Mouse (Mus musculus) cerebellum, postnatal 4 days (tissue): ENCODE data around the gene Nfkbie.

Experiments
- DNase-seq, 2 experiments: peaks; one replicate each; pipeline ENCODE4 v3.0.0; 2022; ENCODE audit warnings: low spot score in 2 of 2, mixed read lengths in 1 of 2

Gene Nfkbie

DNA sequence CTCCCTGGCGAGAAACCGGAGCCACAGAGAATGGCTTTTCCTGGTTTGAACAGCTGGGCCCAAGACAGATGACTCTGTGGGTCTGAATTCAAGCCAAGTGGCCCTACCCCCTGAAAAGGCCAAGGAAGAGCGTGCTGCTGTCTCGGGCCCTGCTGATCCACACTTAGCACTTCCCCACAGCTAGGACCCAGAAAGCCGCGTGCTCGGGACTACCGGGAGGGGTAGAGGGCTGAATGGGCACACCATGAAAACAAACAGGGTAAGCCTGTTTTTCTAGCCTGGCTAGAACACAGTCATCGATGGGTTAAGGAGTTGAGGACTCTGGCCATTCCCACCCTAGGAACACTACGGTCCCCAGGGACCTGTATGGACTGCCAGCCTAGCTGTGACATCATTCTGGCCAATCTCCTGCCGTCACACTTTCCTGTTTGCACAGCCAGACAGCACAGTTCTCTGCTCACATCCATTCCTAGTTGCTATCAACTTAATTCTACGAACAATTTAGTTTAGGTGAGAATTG lies 25.5 kb downstream of the Nfkbie start:
- no peak for DNase-seq

DNA sequence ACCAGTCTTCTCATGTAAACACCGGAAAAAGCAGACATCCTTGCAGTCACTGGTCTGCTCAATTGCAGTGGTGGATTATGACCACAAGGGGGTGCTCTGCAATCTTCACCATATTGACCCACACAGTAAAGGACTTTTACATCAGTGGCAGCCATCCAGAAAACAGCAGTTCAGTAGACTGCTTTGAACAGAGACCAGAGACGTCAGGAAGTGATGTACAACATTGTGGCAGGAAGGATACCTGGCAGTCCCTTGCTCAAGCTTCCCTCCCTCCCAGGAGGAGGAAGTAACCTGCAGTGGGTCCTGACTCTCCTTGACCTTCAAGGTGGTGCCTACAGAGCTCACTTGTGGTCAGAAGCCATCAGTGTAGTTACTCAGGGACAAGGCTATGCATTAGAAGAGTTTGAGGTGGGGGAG lies 26.1 kb downstream of the Nfkbie start:
- peak in 1 of 2 experiments; percentile 72 for DNase-seq

DNA sequence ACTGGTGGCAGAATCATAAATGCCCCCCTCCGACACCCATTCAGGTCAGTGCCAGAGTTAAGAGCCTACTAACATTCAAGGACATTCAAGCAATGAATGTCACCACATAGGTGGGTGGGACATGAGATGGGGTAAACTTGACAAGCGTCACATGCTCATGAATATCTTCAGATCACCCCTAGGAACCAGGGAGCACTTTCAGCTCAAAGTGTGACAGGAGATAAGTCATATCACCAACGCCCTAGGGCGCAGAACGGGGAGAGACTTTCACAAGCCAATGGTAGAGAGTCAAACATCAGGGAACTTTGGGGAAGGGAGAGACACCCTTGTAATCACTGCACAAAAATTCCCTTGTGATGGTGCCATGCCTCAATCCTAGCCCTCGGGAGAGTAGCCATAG lies 26.7 kb downstream of the Nfkbie start:
- no peak for DNase-seq

DNA sequence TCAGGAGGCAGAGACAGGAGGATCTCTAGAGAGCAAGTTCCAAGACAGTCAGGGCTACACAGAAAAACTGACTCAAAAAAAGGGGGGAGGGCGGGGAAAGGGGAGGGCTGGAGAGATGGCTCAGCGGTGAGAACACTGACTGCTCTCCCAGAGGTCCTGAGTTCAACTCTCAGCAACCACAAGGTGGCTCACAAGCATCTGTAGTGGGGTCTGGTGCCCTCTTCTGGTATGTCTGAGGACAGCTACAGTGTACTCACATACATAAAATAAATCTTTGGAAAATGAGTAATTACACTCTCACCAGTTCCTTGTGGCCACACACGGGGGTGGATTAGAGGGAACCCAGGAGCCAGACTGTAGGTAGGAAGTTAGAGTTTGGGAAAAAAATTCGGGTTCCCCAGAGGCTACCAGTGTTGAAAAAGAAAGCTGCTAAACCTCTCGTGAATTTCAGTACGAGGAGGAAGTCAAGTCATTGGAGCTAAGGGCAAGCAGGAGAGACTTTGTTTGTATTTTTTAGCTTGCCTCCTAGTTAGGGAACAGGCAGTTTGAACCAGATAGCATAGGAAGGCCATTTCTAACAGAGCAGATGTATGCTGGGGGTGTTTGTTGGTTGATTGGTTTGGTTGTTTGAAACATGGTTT lies 27.3 kb downstream of the Nfkbie start:
- DNase-seq, result no peak

DNA sequence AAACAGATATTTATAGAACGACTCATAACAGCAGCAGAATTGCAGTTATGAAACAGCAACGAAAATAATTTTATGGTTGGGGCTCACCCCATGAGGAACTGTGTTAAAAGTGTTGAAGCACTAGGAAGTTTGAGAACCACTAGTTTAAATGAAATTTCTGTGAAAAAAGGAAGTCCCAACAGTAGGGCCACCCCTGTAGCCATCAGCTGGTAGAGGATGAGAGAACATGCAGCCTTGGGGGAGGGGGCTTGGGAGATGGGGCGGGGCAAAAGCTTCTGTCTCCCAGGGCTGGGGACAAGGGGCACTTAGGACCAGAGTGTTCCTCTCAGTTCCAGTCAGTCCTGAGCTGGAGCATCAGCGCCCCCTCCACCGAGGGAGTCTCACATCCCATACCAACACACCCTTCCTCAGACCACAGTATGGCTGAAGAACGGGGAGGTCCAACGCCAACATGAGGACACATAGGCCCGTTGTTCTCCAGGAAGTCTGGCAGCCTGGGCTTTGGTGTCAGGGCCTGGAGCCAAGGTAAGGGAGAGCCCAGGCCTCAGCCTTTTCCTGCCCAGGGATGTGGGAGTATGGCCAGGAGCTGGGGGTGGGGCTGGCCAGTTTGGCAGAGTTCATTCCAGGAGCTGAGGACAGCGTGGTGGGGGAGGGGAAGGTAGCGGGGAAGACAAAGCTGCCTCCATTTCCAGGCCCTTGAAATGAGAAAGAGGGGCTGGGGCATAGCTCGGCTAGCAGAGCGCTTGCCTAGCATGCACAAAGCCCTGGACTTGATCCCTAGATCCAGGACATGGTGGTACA lies 28.8 kb downstream of the Nfkbie start:
- peak; percentile 63 to 88 for DNase-seq

DNA sequence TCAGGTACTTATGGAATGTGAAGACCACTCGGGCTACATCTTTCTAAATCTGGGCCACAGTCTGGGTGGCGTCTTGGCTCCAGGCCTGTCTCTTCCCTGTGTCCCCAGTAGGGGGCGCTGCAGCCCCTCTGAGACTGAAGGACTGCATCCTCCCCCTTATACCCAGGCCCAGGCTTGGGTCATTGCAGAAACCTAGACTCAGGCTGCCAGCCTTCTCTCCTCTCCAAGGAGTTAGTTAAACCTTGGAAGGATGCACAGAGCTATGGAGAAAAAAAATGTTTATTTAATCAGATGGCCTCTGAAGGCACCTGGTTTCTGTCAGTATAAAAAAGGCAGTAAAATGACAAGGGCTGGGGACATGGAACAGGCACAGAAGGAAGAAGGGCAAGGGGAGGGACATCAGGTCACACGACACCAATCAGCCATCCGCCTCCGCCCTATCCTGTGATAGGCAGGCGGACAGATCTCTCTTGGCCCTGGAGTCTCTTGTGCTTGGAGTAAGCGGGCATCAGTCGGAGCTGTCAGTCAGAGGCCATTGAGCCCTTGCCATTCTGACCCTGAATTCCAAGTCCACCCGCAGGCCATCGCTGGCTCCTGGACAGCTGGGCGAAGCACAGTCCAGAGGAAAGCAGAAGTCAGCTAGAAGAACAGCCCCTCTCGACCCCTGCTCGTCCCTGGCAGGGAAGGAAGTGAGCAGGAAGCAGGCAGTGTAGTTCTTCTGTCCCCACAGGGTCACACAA lies 29.6 kb downstream of the Nfkbie start:
- DNase-seq, result peak; percentile 70 to 90

DNA sequence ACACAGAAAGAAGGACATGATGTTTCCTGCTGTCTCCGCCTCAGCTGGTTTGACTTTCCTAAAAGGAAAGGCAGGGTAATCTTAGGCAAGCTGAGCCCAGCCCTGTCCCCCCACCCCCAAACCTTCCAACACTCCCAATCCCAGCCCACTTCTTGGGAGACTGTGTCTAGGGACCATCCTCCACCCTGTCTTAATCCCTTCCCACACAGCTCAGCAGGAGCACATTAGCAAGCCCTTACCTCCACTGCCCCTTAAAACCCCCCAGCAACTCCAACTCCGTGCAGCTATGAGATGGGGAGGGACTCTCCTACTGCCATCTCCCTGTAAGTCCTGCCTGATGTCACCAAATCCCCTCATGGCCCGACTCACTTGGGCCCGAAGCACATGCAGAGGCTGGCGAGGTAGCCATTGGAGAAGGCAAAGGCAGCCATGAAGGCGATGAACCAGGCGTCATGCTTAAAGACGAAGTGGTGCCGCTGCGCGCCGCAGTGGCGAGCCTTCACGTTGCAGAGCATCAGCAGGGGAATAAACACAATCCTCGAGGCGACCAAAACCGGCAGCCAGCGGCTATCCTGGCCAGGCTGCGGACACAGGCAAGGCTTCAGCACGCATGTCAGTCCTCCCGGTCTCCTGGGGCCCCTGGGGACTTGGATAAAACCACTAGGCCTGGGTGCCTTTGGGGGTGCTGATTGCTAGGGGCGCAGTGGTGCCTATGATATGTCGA lies 30.4 kb downstream of the Nfkbie start:
- no peak for DNase-seq

DNA sequence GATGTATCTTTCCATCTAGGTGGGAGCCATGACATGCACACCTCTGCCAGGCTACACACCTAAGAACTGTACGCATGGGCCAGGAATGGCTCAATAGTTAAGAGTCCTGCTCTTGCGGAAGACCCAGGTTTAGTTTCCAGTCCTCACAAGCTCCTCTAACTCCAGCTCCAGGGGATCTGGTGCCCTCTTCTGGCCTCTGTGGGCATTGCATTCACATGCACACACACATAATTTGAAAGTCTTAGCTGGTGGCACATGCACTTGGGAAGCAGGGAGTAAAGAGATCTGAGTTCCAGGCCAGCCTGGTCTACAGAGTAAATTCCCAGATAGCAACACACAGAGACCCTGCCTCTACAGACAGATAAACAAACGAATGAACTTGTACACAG lies 30.9 kb downstream of the Nfkbie start:
- DNase-seq, result no peak

DNA sequence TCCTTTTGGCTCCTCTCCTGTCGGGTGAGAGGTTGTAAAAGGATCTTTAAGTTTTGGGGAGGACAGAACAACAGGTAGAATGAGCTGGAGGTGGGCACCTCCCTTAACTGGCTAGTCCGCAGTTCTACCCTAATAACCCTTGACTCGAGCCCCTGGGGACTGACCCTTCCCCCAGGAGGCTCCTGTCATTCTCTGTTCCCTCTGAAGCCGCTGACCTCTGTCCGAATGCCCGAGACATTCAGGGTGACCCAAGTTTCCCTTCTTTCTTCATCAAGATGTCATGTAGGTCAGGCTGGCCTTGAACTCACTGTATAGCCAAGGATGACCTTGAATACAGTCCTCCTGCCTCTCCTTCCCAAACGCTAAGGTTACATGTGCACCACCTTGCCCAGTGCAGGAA lies 32.9 kb downstream of the Nfkbie start:
- no peak for DNase-seq

DNA sequence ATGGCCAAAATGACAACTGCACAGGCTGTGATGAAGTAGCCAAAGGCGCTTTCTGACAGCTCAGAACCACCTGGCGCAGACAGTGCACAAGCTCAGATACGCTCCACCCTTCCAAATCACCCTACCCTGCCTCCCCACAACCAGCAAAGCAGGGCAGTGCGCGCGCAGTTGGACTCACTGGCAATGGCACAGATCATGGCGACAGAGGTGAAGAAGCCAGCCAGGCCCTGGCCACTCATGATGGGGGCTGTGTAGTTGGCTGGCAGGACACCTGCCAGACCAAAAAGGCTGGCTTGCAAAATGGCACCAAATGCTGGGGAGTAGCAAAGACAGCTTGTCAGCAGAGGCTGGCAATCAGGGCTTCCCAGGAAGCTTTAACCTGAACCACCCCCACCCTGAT lies 33.7 kb downstream of the Nfkbie start:
- DNase-seq, result no peak

DNA sequence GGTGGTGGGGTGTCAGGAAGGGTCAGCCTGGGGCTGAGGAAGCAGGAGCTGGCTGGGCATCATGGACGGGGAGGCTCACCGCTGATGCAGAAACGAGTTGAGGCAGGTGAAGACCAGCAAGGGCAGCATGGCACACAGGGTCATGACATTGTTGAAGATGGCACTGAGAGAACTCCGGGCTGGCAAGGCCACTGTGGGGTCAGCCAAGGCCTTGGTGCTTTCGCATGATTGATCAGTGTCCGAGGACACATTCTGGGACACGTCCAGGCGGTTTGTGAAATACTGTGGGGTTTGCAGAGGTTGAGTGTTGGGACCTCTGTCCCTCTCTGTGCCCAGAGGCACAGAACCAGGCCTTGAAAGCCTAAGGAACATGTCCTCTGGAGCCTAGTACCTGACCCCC lies 34.3 kb downstream of the Nfkbie start:
- no peak for DNase-seq

DNA sequence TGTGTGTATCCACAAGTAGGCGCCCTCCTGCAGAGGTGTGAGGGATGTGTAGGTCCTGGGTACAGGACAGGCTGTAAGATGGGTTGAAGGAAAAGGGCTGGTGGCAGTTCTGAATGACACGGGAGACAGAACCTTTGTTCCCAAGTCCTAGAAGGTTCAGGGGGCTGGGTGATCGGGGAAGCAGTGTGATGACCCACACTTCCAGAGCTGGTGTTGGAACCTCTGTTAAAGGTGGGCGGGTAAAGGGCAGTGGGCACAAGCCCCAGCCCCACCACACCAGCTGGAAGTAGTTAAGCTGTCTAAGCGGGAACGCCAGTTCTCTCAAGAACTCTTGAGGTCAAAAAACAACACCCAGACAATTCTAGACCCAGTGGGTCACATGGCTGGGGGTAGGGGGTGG lies 34.9 kb downstream of the Nfkbie start:
- DNase-seq, result no peak

DNA sequence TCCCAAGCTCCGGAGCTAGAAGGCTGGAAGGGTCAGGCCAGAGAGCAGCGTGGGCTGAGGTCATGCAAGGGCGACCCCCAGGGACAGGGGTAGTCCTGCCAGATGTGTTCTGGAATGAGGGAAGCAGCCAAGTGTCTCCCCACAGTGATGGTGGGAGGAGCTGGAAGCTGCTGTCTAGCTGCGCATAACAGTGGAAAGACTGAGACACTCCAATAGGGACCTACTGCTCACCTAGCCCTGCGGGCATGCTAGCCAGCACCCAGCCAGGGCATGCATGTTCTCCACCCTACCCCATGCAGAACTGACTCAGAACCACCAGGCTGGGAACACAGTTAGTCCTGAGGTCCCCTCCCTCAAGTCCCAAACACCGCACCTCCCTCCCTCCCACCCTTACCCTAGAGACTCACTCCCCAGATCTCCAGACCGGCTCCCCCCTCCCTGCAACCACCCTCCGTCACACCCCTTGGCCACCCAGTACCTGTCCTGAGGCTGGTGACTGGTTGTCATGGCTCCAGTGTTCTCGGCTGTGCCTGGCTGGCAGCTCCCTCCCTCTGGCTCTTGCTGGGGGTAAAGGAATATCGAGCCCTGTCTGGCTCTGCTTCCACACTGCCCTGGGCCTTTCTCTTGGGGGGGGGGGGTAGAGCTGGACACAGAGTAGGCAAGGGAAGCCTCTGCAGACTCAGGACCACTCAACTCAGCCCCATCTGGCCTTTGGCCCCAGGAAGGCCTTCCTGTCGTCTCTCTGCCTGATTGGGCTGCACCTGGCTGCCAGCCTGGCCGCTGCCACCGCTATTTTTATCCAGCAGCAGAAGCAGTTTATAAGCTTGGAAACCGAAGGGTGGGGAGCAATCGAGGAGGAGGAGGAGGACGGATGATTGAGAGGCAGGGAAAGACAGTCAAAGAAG lies 36.5 kb downstream of the Nfkbie start:
- DNase-seq, result no peak

DNA sequence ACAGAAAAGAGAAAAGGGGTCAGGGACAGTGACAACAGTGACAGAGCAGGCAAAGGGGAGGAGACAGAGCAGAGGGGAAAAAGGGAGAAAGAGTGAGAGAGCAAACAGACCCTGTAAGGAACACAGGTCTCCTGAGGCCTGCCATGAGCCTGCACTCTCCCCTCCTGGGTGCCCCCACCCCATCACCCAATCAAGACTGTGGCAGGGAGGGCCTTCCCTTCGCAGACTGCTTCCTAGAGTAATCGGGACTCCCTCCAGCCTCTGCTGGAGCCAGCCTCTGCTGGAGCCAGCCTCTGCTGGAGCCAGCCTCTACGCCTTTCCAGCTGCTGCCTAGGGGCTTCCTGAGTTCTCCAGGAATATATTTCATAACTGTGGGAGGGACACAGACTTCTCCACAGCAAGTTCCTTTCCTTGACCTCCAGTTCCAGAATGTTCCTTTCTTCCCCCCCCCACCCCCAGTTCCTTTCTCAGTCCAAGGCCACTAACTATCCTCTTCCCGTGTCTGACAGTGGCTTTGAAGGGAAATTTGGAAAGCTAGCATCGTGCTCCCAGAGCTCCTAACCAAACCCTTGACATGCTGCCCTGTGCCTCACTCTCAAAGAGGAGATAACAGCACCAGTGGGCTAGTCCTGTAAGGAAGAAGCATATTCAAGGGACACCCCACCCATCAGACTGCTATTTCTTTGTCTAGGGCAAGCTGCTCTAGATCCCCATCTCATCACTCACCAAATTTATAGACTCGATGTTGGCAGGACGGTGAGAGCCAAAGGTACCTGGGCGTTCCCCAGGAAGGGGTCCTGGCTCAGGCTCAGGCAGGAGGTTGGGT lies 37.3 kb downstream of the Nfkbie start:
- DNase-seq, result no peak

DNA sequence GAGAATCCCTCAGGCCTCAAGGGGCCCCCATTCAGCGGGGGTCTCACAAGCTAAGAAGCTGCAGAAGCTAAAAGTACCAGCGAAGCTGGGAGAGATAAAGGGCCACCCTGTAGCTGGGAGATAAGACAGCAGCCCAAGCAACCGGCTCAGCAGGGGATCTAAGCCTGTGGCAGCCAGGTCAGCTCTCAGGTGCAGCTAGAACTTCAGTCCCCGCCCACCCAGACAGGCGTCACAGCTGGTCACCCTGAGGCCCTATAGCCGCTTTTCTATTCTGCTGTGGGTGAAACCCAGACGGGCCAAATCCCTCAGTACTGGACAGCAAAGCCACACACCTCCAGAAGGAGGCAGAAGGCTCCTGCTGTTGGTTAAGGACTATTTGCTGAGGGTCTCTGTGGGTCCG lies 38.0 kb downstream of the Nfkbie start:
- peak in 1 of 2 experiments; percentile 38 for DNase-seq

DNA sequence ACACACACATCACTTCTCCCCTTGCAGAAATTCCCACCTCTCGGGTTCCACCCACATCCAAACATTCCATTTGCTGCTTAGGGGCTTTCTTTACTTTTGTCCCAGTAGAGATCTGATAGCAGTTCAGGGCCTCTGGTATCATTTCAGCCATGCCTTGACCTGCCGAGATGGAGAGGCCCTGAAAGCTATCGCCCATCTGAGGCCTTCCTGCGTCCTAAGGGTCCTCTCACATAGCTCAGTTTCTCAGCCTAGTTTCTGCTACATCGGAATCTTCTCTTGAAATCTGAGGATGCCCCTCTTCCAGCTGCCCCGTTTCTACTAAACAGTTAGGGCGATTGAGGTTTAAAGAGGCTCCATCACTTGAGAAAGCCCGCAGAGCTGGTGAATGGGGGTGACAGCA lies 38.7 kb downstream of the Nfkbie start:
- DNase-seq, result no peak

DNA sequence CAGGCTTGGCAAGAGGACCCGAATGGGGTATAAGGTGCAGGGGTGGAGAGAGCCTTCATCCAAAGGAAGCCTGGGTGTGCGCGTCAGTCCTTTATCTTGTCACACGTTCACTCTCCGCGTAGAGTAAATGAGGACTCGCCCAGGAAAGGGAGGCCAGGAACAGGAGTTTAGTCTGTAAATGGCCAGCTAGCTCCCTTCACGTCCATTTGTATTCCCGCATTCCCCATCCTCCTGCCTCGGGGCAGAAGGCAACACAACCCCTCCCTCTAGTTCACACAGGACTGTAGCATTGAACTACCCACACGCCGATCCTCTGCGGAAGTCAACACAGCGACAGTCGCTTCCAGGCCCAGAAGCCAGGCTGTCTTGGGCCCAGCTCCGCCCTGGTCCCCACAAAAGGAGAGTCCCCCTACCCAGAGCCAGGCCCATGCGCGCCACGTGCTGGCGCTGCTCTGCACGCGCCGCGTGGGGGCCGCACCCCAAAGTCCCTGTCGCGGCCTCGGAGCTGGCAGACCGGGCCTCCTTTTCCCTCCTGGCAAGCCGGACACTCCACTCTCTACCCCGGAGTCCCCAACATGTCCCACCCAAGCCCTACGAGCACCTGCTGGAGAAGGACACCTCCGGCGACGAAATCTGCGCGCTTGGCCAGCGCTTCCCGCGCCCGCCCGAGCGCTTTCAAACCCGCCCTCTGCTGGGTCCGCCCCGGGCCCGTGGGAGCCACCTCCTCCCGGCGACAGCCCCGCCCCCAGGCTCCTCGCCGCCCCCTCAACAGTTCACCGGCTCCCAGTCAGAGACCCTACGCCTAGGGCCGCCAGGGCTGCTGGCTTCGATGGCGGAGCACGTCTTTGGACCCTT lies 39.6 kb downstream of the Nfkbie start:
- peak; percentile 55 to 82 for DNase-seq

DNA sequence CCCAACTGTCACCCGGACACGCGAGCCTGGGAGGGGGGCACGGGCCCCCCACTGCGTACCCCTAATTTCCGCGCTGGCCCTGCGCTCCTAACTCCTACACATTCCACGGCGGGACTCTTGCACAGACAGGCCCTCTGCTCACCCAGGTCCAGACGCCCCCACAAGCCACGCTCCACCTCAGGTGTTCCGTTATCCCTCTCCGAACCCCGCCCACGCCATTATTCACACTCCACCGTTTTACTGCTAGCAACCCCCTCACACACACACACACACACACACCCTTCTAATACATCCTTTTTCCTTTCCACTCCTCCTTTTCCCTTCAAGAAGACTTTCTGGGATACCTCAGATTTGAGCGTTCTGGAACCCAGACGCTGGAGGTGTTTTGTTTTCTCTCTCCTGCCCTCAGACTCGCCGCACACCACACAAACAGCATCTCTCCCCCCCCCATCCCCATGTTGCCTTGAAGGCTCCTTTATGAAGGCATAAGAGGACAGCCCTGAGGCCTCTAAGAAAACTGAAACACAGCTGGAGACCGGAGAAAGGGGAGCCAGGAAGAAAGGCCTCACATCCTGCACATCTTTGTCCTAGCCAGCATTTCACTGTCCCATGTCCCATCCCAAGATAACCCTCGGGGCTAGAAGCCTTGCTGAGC lies 40.4 kb downstream of the Nfkbie start:
- DNase-seq, result no peak
